Comparison of ENCODE assay signal across 17 mouse cellular contexts in genomic region chr7:4743354-4743753, GRCm38 (mm10). TPM values are rescaled to one million over a fixed set of nuclear protein-coding genes. Genes with fewer than 3 reads are reported as not detected.
DNase-seq lines count a peak whose midpoint lies in the region; ATAC-seq and TF ChIP-seq lines count a peak whose summit lies in the region.
"Had no signal": no experiment of that assay in that cellular context is flagged by ENCODE, and none has a peak within 500 bp of the region (broad histone marks: within the 10 kb centered on the region; RNA-seq: fewer than 3 reads in every experiment).

No protein-coding gene starts in this region.

- H3K27ac ChIP-seq in hindbrain, embryonic 12.5 days: no peak overlapping the region
- no peak overlapping the region for H3K27ac ChIP-seq in hindbrain, embryonic 11.5 days (ENCODE audit: low read depth, low read length)
- H3K27ac ChIP-seq in stomach, embryonic 15.5 days: no peak overlapping the region
- no peak overlapping the region for H3K27ac ChIP-seq in stomach, postnatal 0 days (replicated peaks)
- peak overlapping the region; percentile 99 for H3K27ac ChIP-seq in liver, embryonic 13.5 days
- H3K27ac ChIP-seq: macrophage had no signal

- no peak overlapping the region for H3K4me2 ChIP-seq in hindbrain, embryonic 12.5 days (replicated peaks)
- H3K4me2 ChIP-seq in hindbrain, embryonic 11.5 days (replicated peaks; ENCODE audit: low read depth, low read length): no peak overlapping the region
- peak overlapping the region; percentile 17; the same call in 1 of the 2 replicates for H3K4me2 ChIP-seq in stomach, embryonic 15.5 days
- no peak overlapping the region for H3K4me2 ChIP-seq in stomach, postnatal 0 days (replicated peaks; ENCODE audit: low read depth)
- peak overlapping the region; percentile 96 for H3K4me2 ChIP-seq in liver, embryonic 13.5 days

- H3K4me3 ChIP-seq in hindbrain, embryonic 12.5 days: no peak overlapping the region
- no peak overlapping the region for H3K4me3 ChIP-seq in hindbrain, embryonic 11.5 days (ENCODE audit: low read depth, low read length)
- H3K4me3 ChIP-seq in stomach, embryonic 15.5 days (replicated peaks): no peak overlapping the region
- no peak overlapping the region for H3K4me3 ChIP-seq in stomach, postnatal 0 days (ENCODE audit: low read depth, low read length)
- H3K4me3 ChIP-seq in liver, embryonic 13.5 days (replicated peaks): peak overlapping the region; percentile 89

- WGBS in hindbrain, embryonic 12.5 days: 76% methylated on average over 2 of the region's 2 CpGs
- 85% methylated on average over 2 of the region's 2 CpGs for WGBS in hindbrain, embryonic 11.5 days
- WGBS in stomach, embryonic 15.5 days: 48% methylated on average over 2 of the region's 2 CpGs
- WGBS in stomach, postnatal 0 days: 44% methylated on average over 2 of the region's 2 CpGs
- 10% methylated on average over 2 of the region's 2 CpGs for WGBS in liver, embryonic 13.5 days (ENCODE audit: insufficient replicate concordance)

- no peak for TF ChIP-seq EP300 in stomach, postnatal 0 days (optimal IDR thresholded peaks at IDR 0.05)

- H3K36me3 ChIP-seq in hindbrain, embryonic 12.5 days: peaks cover 39% of the 10 kb centered on the region
- peaks cover 3% of the 10 kb centered on the region; the same call in 1 of the 2 replicates for H3K36me3 ChIP-seq in hindbrain, embryonic 11.5 days (ENCODE audit: control insufficient read depth, insufficient read depth, low read length)
- peaks cover 14% of the 10 kb centered on the region for H3K36me3 ChIP-seq in stomach, embryonic 15.5 days
- peaks cover 11% of the 10 kb centered on the region; the same call in 1 of the 2 replicates for H3K36me3 ChIP-seq in stomach, postnatal 0 days (ENCODE audit: control insufficient read depth, insufficient read depth, low read length)
- peaks cover 49% of the 10 kb centered on the region for H3K36me3 ChIP-seq in liver, embryonic 13.5 days

- TF ChIP-seq CTCF in stomach, postnatal 0 days (IDR thresholded peaks at IDR 0.05; ENCODE audit: low read depth): no peak

- peaks cover 40% of the 10 kb centered on the region for H3K4me1 ChIP-seq in hindbrain, embryonic 12.5 days
- H3K4me1 ChIP-seq in hindbrain, embryonic 11.5 days (replicated peaks; ENCODE audit: control insufficient read depth, insufficient read depth, low read length): peaks cover 12% of the 10 kb centered on the region
- H3K4me1 ChIP-seq in stomach, embryonic 15.5 days: peaks cover 29% of the 10 kb centered on the region
- 0 out of 2 replicates have a peak, but pooled peaks cover 2% of the 10 kb centered on the region for H3K4me1 ChIP-seq in stomach, postnatal 0 days (replicated peaks; ENCODE audit: control insufficient read depth, insufficient read depth)
- H3K4me1 ChIP-seq in liver, embryonic 13.5 days (replicated peaks): peaks cover 90% of the 10 kb centered on the region

- ATAC-seq in hindbrain, embryonic 12.5 days (ENCODE audit: low FRiP score): no peak
- ATAC-seq in hindbrain, embryonic 11.5 days (ENCODE audit: low FRiP score): no peak
- ATAC-seq in stomach, embryonic 15.5 days (ENCODE audit: insufficient read depth, low FRiP score, low read depth): no peak
- no peak for ATAC-seq in stomach, postnatal 0 days (ENCODE audit: low FRiP score, low TSS enrichment)
- ATAC-seq in liver, embryonic 13.5 days (ENCODE audit: low read depth): peak; percentile 3; the same call in 1 of the 2 replicates
- ATAC-seq in megakaryocyte progenitor cell, adult 5-6 weeks (replicated peaks; ENCODE audit: poor library complexity): no peak
- ATAC-seq: CD4-positive, CD25-positive, alpha-beta regulatory T cell, adult 4 months; intestine, postnatal 0 days had no signal

- no peaks in the 10 kb centered on the region for H3K9me3 ChIP-seq in hindbrain, embryonic 12.5 days (replicated peaks)
- H3K9me3 ChIP-seq in hindbrain, embryonic 11.5 days (ENCODE audit: control insufficient read depth, low read length): no peaks in the 10 kb centered on the region
- no peaks in the 10 kb centered on the region for H3K9me3 ChIP-seq in stomach, embryonic 15.5 days
- H3K9me3 ChIP-seq in stomach, postnatal 0 days (ENCODE audit: control insufficient read depth, low read length): no peaks in the 10 kb centered on the region
- H3K9me3 ChIP-seq in liver, embryonic 13.5 days (replicated peaks): no peaks in the 10 kb centered on the region

- no peak for DNase-seq in hindbrain, embryonic 11.5 days (ENCODE audit: low spot score)
- DNase-seq in stomach, postnatal 0 days (ENCODE audit: low spot score): no peak
- DNase-seq in liver, embryonic 13.5 days: peak; percentile 51
- no peak for DNase-seq in frontal cortex, postnatal 36 days (ENCODE audit: low spot score in 2 of 2)
- DNase-seq: cerebellum, postnatal 10 days; heart, postnatal 4 days; right cerebral cortex, postnatal 14 days; thymus, postnatal 14 days had no signal

- peak overlapping the region; percentile 19; the same call in 1 of the 2 replicates for H3K9ac ChIP-seq in hindbrain, embryonic 12.5 days
- H3K9ac ChIP-seq in hindbrain, embryonic 11.5 days (ENCODE audit: low read depth, low read length): no peak overlapping the region
- H3K9ac ChIP-seq in stomach, embryonic 15.5 days: no peak overlapping the region
- no peak overlapping the region for H3K9ac ChIP-seq in stomach, postnatal 0 days (ENCODE audit: low read length)
- peak overlapping the region; percentile 95 for H3K9ac ChIP-seq in liver, embryonic 13.5 days

- H3K27me3 ChIP-seq in hindbrain, embryonic 12.5 days: no peaks in the 10 kb centered on the region
- H3K27me3 ChIP-seq in hindbrain, embryonic 11.5 days (ENCODE audit: control insufficient read depth, insufficient read depth, low read length): no peaks in the 10 kb centered on the region
- H3K27me3 ChIP-seq in stomach, embryonic 15.5 days (replicated peaks): no peaks in the 10 kb centered on the region
- no peaks in the 10 kb centered on the region for H3K27me3 ChIP-seq in stomach, postnatal 0 days (ENCODE audit: control insufficient read depth, insufficient read depth, low read length)
- H3K27me3 ChIP-seq in liver, embryonic 13.5 days: no peaks in the 10 kb centered on the region

RNA-seq across cellular contexts. Expression of gene Kmt5c, which starts 3.4 kb away (rescaled TPM):
- 87.5 and 91.5 TPM in 2 replicates for polyA plus RNA-seq in hindbrain, embryonic 12.5 days (2016; fragmentation: Nextera tagmentation; extraction: Ambion mirVana)
- 64.3 and 69.2 TPM in 2 replicates for polyA plus RNA-seq in hindbrain, embryonic 11.5 days (2014; fragmentation: Nextera tagmentation; extraction: Ambion mirVana)
- polyA plus RNA-seq in stomach, embryonic 15.5 days (2015; fragmentation: Nextera tagmentation; extraction: Ambion mirVana): 57.2 and 61.4 TPM in 2 replicates
- polyA plus RNA-seq in stomach, postnatal 0 days (2015; fragmentation: Nextera tagmentation; extraction: Ambion mirVana): 31.8 and 32.5 TPM in 2 replicates
- polyA plus RNA-seq in liver, embryonic 13.5 days (2015; fragmentation: Nextera tagmentation; extraction: Ambion mirVana): 61.6 and 63.9 TPM in 2 replicates
- 37.3 and 41.0 TPM in 2 replicates for total RNA-seq in megakaryocyte progenitor cell, adult 5-6 weeks (2015)
- total RNA-seq in megakaryocyte progenitor cell, adult 5-6 weeks (2017): 50.1 and 55.6 TPM in 2 replicates

RNA-seq across cellular contexts. Expression of gene Cox6b2, which starts 9.5 kb away (rescaled TPM):
- 37.6 and 39.8 TPM in 2 replicates for polyA plus RNA-seq in hindbrain, embryonic 12.5 days (2016; fragmentation: Nextera tagmentation; extraction: Ambion mirVana)
- polyA plus RNA-seq in hindbrain, embryonic 11.5 days (2014; fragmentation: Nextera tagmentation; extraction: Ambion mirVana): 28.0 and 28.5 TPM in 2 replicates
- polyA plus RNA-seq in stomach, embryonic 15.5 days (2015; fragmentation: Nextera tagmentation; extraction: Ambion mirVana): 66.3 and 70.7 TPM in 2 replicates
- polyA plus RNA-seq in stomach, postnatal 0 days (2015; fragmentation: Nextera tagmentation; extraction: Ambion mirVana): 43.1 and 46.5 TPM in 2 replicates
- 98.6 and 105 TPM in 2 replicates for polyA plus RNA-seq in liver, embryonic 13.5 days (2015; fragmentation: Nextera tagmentation; extraction: Ambion mirVana)
- 63.0 and 71.7 TPM in 2 replicates for total RNA-seq in megakaryocyte progenitor cell, adult 5-6 weeks (2015)
- 44.2 and 66.7 TPM in 2 replicates for total RNA-seq in megakaryocyte progenitor cell, adult 5-6 weeks (2017)
- polyA plus RNA-seq: macrophage had no signal

RNA-seq across cellular contexts. Expression of gene Tmem150b, which starts 18.3 kb away (rescaled TPM):
- 0.26 and 0.48 TPM in 2 replicates for polyA plus RNA-seq in hindbrain, embryonic 12.5 days (2016; fragmentation: Nextera tagmentation; extraction: Ambion mirVana)
- 0.22 and 0.26 TPM in 2 replicates for polyA plus RNA-seq in hindbrain, embryonic 11.5 days (2014; fragmentation: Nextera tagmentation; extraction: Ambion mirVana)
- 0.85 and 0.88 TPM in 2 replicates for polyA plus RNA-seq in stomach, embryonic 15.5 days (2015; fragmentation: Nextera tagmentation; extraction: Ambion mirVana)
- polyA plus RNA-seq in stomach, postnatal 0 days (2015; fragmentation: Nextera tagmentation; extraction: Ambion mirVana): 2.2 and 2.4 TPM in 2 replicates
- 0.09 and 0.15 TPM in 2 replicates for polyA plus RNA-seq in liver, embryonic 13.5 days (2015; fragmentation: Nextera tagmentation; extraction: Ambion mirVana)
- total RNA-seq in megakaryocyte progenitor cell, adult 5-6 weeks (2015): 10.1 and 12.1 TPM in 2 replicates
- 23.0 and 24.4 TPM in 2 replicates for total RNA-seq in megakaryocyte progenitor cell, adult 5-6 weeks (2017)

RNA-seq across cellular contexts. Expression of gene Fam71e2, which starts 27.7 kb away (rescaled TPM):
- not detected in 2 replicates for polyA plus RNA-seq in hindbrain, embryonic 12.5 days (2016; fragmentation: Nextera tagmentation; extraction: Ambion mirVana)
- polyA plus RNA-seq in hindbrain, embryonic 11.5 days (2014; fragmentation: Nextera tagmentation; extraction: Ambion mirVana): not detected in 2 replicates
- polyA plus RNA-seq in stomach, embryonic 15.5 days (2015; fragmentation: Nextera tagmentation; extraction: Ambion mirVana): not detected in 2 replicates
- polyA plus RNA-seq in stomach, postnatal 0 days (2015; fragmentation: Nextera tagmentation; extraction: Ambion mirVana): not detected in 2 replicates
- polyA plus RNA-seq in liver, embryonic 13.5 days (2015; fragmentation: Nextera tagmentation; extraction: Ambion mirVana): not detected in 2 replicates
- total RNA-seq in megakaryocyte progenitor cell, adult 5-6 weeks (2015): not detected in 2 replicates
- not detected in 2 replicates for total RNA-seq in megakaryocyte progenitor cell, adult 5-6 weeks (2017)
- total RNA-seq: granulocyte monocyte progenitor cell, adult 5-6 weeks; heart, postnatal 4 days had no signal
- polyA plus RNA-seq: brain, embryonic 14.5 days; CD4-positive, CD25-positive, alpha-beta regulatory T cell, adult 4 months; intestine, postnatal 0 days; limb, embryonic 11.5 days; macrophage had no signal

RNA-seq across cellular contexts. Expression of gene Il11, which starts 39.3 kb away (rescaled TPM):
- 0.34 TPM in 1 of 2 replicates, not detected in the other for polyA plus RNA-seq in hindbrain, embryonic 12.5 days (2016; fragmentation: Nextera tagmentation; extraction: Ambion mirVana)
- polyA plus RNA-seq in hindbrain, embryonic 11.5 days (2014; fragmentation: Nextera tagmentation; extraction: Ambion mirVana): 0.08 and 0.14 TPM in 2 replicates
- 0.13 and 0.22 TPM in 2 replicates for polyA plus RNA-seq in stomach, embryonic 15.5 days (2015; fragmentation: Nextera tagmentation; extraction: Ambion mirVana)
- polyA plus RNA-seq in stomach, postnatal 0 days (2015; fragmentation: Nextera tagmentation; extraction: Ambion mirVana): 0.42 and 0.65 TPM in 2 replicates
- 0.05 TPM in 1 of 2 replicates, not detected in the other for polyA plus RNA-seq in liver, embryonic 13.5 days (2015; fragmentation: Nextera tagmentation; extraction: Ambion mirVana)
- total RNA-seq in megakaryocyte progenitor cell, adult 5-6 weeks (2015): 0.17 TPM in 1 of 2 replicates, not detected in the other
- total RNA-seq in megakaryocyte progenitor cell, adult 5-6 weeks (2017): not detected in 2 replicates
- total RNA-seq: granulocyte monocyte progenitor cell, adult 5-6 weeks had no signal
- polyA plus RNA-seq: limb, embryonic 11.5 days; macrophage had no signal

Comparison
In these comparisons a context has a peak if more than half of its experiments do, and no peak if none do; other contexts are left out.
1. H3K4me2 ChIP-seq: peak in stomach, embryonic 15.5 days (single experiment) and liver, embryonic 13.5 days (single experiment); none in hindbrain, embryonic 12.5 days (single experiment), hindbrain, embryonic 11.5 days (single experiment) and stomach, postnatal 0 days (single experiment).
2. H3K9ac ChIP-seq: peak in hindbrain, embryonic 12.5 days (single experiment) and liver, embryonic 13.5 days (single experiment); none in hindbrain, embryonic 11.5 days (single experiment), stomach, embryonic 15.5 days (single experiment) and stomach, postnatal 0 days (single experiment).